Mouse (Mus musculus): Measurements from ENCODE around the gene Asxl2.

GRCm38 (mm10) chr12:3430985-3431384, 4.3 kb downstream of the Asxl2 start:
- TF ChIP-seq CTCF (conservative IDR thresholded peaks at IDR 0.05 in 1 of 2, IDR thresholded peaks at IDR 0.05 in 1 of 2; ENCODE audit: low read depth in 2 of 2, low read length in 2 of 2) (no peak), RAD21 (IDR thresholded peaks at IDR 0.05; ENCODE audit: low read depth, low read length) (no peak), POLR2AphosphoS2 (IDR thresholded peaks at IDR 0.05; ENCODE audit: low read depth, low read length) (no peak), RCOR1 (conservative IDR thresholded peaks at IDR 0.05; ENCODE audit: low read depth, low read length) (no peak)
